ENCODE assay signal across 15 mouse cellular contexts in the genomic region with DNA sequence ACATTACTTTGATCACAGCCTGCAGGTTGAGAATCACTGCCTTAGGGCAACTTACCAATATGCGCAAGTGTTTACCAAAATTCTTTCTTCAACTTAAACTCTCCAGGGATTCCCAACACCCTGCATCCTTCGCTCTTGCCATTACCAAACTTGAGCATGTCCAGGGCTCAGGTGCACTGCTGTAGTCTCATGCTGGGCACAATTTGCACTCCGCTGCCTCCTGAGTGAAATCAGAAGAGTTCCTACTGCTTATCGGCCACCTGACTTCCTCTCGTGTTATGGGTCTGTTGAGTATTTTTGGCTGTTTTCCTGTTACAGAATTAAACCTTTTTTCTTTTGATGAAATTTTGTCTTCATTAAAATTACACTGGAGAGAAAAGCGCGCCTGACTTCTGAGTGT. TPM values are rescaled to one million over a fixed set of nuclear protein-coding genes. Genes with fewer than 3 reads are reported as not detected.
DNase-seq lines count a peak whose midpoint lies in the region; ATAC-seq lines count a peak whose summit lies in the region.
"Had no signal": no experiment of that assay in that cellular context is flagged by ENCODE, and none has a peak within 500 bp of the region (broad histone marks: within the 10 kb centered on the region; RNA-seq: fewer than 3 reads in every experiment).

No protein-coding gene starts in this region.

- no peak for ATAC-seq in heart, embryonic 11.5 days (replicated peaks; ENCODE audit: insufficient number of reproducible peaks, low FRiP score, low TSS enrichment)
- no peak for ATAC-seq in neural tube, embryonic 13.5 days (ENCODE audit: low read depth)
- ATAC-seq in liver, embryonic 15.5 days (ENCODE audit: insufficient read depth), result no peak

- no peak overlapping the region for H3K9ac ChIP-seq in heart, embryonic 11.5 days (ENCODE audit: low read depth, low read length)
- H3K9ac ChIP-seq in neural tube, embryonic 13.5 days, result peak overlapping the region; percentile 49; the same call in 1 of the 2 replicates
- no peak overlapping the region for H3K9ac ChIP-seq in liver, embryonic 15.5 days
- H3K9ac ChIP-seq: embryonic facial prominence, embryonic 12.5 days; limb, embryonic 13.5 days had no signal

- H3K36me3 ChIP-seq in heart, embryonic 11.5 days (ENCODE audit: control insufficient read depth, insufficient read depth, low read length), result no peaks in the 10 kb centered on the region
- no peaks in the 10 kb centered on the region for H3K36me3 ChIP-seq in neural tube, embryonic 13.5 days
- H3K36me3 ChIP-seq in liver, embryonic 15.5 days (replicated peaks), result no peaks in the 10 kb centered on the region
- H3K36me3 ChIP-seq: embryonic facial prominence, embryonic 12.5 days; limb, embryonic 13.5 days had no signal

- 64% methylated on average over 7 of the region's 7 CpGs for WGBS in heart, embryonic 11.5 days (ENCODE audit: insufficient replicate concordance)
- WGBS in neural tube, embryonic 13.5 days, result 47% methylated on average over 7 of the region's 7 CpGs
- WGBS in liver, embryonic 15.5 days (ENCODE audit: insufficient replicate concordance), result 53% methylated on average over 7 of the region's 7 CpGs

- H3K4me2 ChIP-seq in heart, embryonic 11.5 days, result no peak overlapping the region
- H3K4me2 ChIP-seq in neural tube, embryonic 13.5 days, result peak overlapping the region; percentile 21
- H3K4me2 ChIP-seq in liver, embryonic 15.5 days, result peak overlapping the region; percentile 40
- H3K4me2 ChIP-seq: embryonic facial prominence, embryonic 12.5 days; limb, embryonic 13.5 days had no signal

- 0 out of 2 replicates have a peak overlapping the region, but pooled peaks have one; percentile 57 for H3K27ac ChIP-seq in heart, embryonic 11.5 days (ENCODE audit: low read depth, low read length)
- peak overlapping the region; percentile 85 for H3K27ac ChIP-seq in neural tube, embryonic 13.5 days (replicated peaks)
- H3K27ac ChIP-seq in liver, embryonic 15.5 days (replicated peaks), result peak overlapping the region; percentile 65
- H3K27ac ChIP-seq: embryonic facial prominence, embryonic 12.5 days; limb, embryonic 13.5 days had no signal

- H3K4me3 ChIP-seq in heart, embryonic 11.5 days (ENCODE audit: low read depth, low read length), result no peak overlapping the region
- H3K4me3 ChIP-seq in neural tube, embryonic 13.5 days, result no peak overlapping the region
- no peak overlapping the region for H3K4me3 ChIP-seq in liver, embryonic 15.5 days (replicated peaks)
- H3K4me3 ChIP-seq: embryonic facial prominence, embryonic 12.5 days; limb, embryonic 13.5 days had no signal

- no peak for DNase-seq in heart, postnatal 10 days
- no peak for DNase-seq in neural tube, embryonic 10.5 days (ENCODE audit: extremely low spot score, low spot score)
- no peak for DNase-seq in urinary bladder, postnatal 4 days (ENCODE audit: low spot score in 2 of 2)
- DNase-seq in adrenal gland, postnatal 10 days, result no peak
- no peak for DNase-seq in layer of hippocampus, adult 11-12 months (ENCODE audit: low spot score)
- DNase-seq: adrenal gland, adult 2 months; B cell, adult 2 months; cerebellum, adult 11 months; thymus, postnatal 4 days had no signal

- no peaks in the 10 kb centered on the region for H3K27me3 ChIP-seq in heart, embryonic 11.5 days (ENCODE audit: control insufficient read depth, insufficient read depth, low read length)
- peaks cover 6% of the 10 kb centered on the region for H3K27me3 ChIP-seq in neural tube, embryonic 13.5 days
- no peaks in the 10 kb centered on the region for H3K27me3 ChIP-seq in liver, embryonic 15.5 days
- H3K27me3 ChIP-seq: embryonic facial prominence, embryonic 12.5 days; limb, embryonic 13.5 days had no signal

- intact Hi-C loops in heart, postnatal 10 days (cut with DNase I), result no loop called here

- H3K4me1 ChIP-seq in heart, embryonic 11.5 days (ENCODE audit: control insufficient read depth, insufficient read depth, low read length), result peaks cover 17% of the 10 kb centered on the region
- peaks cover 30% of the 10 kb centered on the region for H3K4me1 ChIP-seq in neural tube, embryonic 13.5 days (replicated peaks)
- peaks cover 31% of the 10 kb centered on the region for H3K4me1 ChIP-seq in liver, embryonic 15.5 days (replicated peaks)

- H3K9me3 ChIP-seq in heart, embryonic 11.5 days (replicated peaks; ENCODE audit: control insufficient read depth, low read length), result no peaks in the 10 kb centered on the region
- no peaks in the 10 kb centered on the region for H3K9me3 ChIP-seq in neural tube, embryonic 13.5 days
- no peaks in the 10 kb centered on the region for H3K9me3 ChIP-seq in liver, embryonic 15.5 days (replicated peaks)
- H3K9me3 ChIP-seq: embryonic facial prominence, embryonic 12.5 days; limb, embryonic 13.5 days had no signal

RNA-seq across cellular contexts. Expression of gene Tex35, which starts 53.8 kb away (rescaled TPM):
- polyA plus RNA-seq in heart, embryonic 11.5 days (2014; fragmentation: Nextera tagmentation; extraction: Ambion mirVana), result not detected in 2 replicates
- total RNA-seq in heart, postnatal 10 days (2021), result not detected
- polyA plus RNA-seq in neural tube, embryonic 13.5 days (2015; fragmentation: Nextera tagmentation; extraction: Ambion mirVana), result not detected in 2 replicates
- not detected in 2 replicates for polyA plus RNA-seq in liver, embryonic 15.5 days (2015; fragmentation: Nextera tagmentation; extraction: Ambion mirVana)
- not detected for total RNA-seq in adrenal gland, postnatal 10 days (2021)
- total RNA-seq: adrenal gland, adult 2 months had no signal
- polyA plus RNA-seq: adrenal gland, adult 2 months; embryonic facial prominence, embryonic 12.5 days; intestine, embryonic 16.5 days; limb, embryonic 13.5 days had no signal
